Mouse (Mus musculus): ENCODE data around the gene Mmp8. TPM values are rescaled to one million over a fixed set of nuclear protein-coding genes. Genes with fewer than 3 reads are reported as not detected.

Mmp8 gene
- 0.07 and 0.13 TPM in 2 replicates for polyA plus RNA-seq (2015; fragmentation: Nextera tagmentation; extraction: Ambion mirVana)

DNA sequence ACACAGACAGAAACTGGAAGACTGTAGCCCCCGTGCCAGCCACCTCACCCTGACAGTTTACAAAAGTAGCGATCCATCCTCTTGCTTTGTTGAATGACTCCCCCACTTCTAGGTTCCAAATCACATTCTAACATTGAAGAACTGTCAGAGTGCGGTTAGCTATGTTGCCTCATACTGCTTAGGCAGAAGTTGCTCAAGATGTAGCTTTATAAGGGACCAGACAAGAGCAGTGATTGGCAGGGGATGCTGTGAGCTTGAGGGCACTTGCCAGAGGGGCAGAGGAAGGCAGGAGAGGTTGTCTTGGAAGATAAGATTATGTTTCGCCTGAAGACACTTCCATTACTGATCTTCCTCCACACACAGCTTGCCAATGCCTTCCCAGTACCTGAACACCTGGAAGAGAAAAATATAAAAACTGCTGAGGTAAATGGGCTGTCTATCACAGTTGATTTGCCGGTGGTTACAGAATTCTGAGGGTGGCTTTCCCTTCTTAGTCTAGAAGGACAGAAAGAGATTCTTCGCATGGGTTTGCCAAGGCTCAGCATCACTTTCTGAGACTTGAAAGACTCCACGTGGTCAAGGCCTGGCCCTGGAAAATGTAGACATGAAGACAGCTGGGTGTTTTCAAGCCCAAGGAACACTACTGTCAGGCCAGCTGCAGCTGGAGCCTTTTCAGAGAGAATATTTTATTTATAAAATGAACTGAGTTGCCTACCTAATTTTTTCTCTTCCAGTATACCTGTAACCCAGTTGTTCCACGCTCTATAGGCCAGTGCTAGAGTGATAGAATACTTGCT lies at the start of gene Mmp8:
Gene Mmp8 (plus strand): TSS at position 236 of the 797 bp plus-strand sequence.
- Histone ChIP-seq H3K27me3 (no peaks in the 10 kb centered on the region), H3K4me1 (replicated peaks) (no peaks in the 10 kb centered on the region), H3K4me3 (replicated peaks) (no peak within 1 kb of the TSS), H3K36me3 (no peaks in the 10 kb centered on the region), H3K4me2 (replicated peaks) (no peak within 1 kb of the TSS), H3K9ac (replicated peaks) (no peak within 1 kb of the TSS), H3K9me3 (no peaks in the 10 kb centered on the region), H3K27ac (no peak within 1 kb of the TSS)
- no peak for ATAC-seq
- WGBS = 89% methylated on average over 8 of the region's 8 CpGs

DNA sequence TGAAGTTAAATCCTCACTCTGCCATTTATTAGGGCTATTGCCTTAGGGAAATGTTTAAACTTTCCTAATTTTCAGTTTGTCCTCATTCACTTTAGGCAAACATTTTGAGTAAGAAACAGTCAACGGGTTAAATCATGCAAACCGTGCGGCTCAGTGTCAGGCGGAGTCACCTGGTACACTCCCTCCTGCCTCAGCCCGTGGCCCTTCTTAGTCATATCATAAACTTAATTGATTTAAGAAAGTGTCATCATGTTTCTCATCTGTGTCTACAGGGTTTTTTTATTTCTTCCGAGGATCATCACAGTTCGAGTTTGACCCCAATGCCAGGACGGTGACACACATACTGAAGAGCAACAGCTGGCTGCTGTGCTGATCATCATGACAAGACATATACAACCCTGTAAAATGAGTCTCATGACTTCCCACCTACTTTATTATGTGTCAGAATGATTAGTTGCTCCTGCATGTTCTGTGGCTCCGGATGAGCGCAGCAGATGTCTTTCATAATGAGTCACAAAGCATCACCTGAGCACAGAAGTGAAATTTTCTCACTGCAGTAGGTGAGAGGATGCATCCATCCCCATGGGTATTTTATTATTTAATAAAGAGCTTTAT lies 48.5 kb upstream of the Mmp8 start:
- Histone ChIP-seq H3K27me3 (no peaks in the 10 kb centered on the region), H3K4me1 (replicated peaks) (no peaks in the 10 kb centered on the region)

GRCm38 (mm10) chr9:7517944-7518571 lies 40.2 kb upstream of the Mmp8 start:
- 54% methylated on average over 4 of the region's 4 CpGs for WGBS
- no peak for ATAC-seq
- no peaks in the 10 kb centered on the region for H3K9me3 ChIP-seq
- H3K9ac ChIP-seq (replicated peaks) = no peak overlapping the region
- no peak overlapping the region for H3K4me3 ChIP-seq (replicated peaks)
- no peak overlapping the region for H3K4me2 ChIP-seq (replicated peaks)
- no peaks in the 10 kb centered on the region for H3K4me1 ChIP-seq (replicated peaks)
- no peaks in the 10 kb centered on the region for H3K27me3 ChIP-seq
- H3K27ac ChIP-seq = no peak overlapping the region
- H3K36me3 ChIP-seq = no peaks in the 10 kb centered on the region

More for the DNA sequence above, 48.5 kb upstream of the Mmp8 start:
- no peak overlapping the region for H3K27ac ChIP-seq
- H3K9me3 ChIP-seq = no peaks in the 10 kb centered on the region
- H3K4me2 ChIP-seq (replicated peaks) = no peak overlapping the region
- no peak overlapping the region for H3K9ac ChIP-seq (replicated peaks)
- 93% methylated on average over 10 of the region's 10 CpGs for WGBS
- no peak for ATAC-seq
- no peaks in the 10 kb centered on the region for H3K36me3 ChIP-seq
- H3K4me3 ChIP-seq (replicated peaks) = no peak overlapping the region

GRCm38 (mm10) chr9:7526255-7526940 lies 31.9 kb upstream of the Mmp8 start:
- H3K4me2 ChIP-seq (replicated peaks) = no peak overlapping the region
- no peak for ATAC-seq
- 72% methylated on average over 4 of the region's 4 CpGs for WGBS

GRCm38 (mm10) chr9:7542763-7543162 lies 15.5 kb upstream of the Mmp8 start:
- Histone ChIP-seq H3K4me2 (replicated peaks) (no peak overlapping the region), H3K9ac (replicated peaks) (no peak overlapping the region), H3K27me3 (no peaks in the 10 kb centered on the region), H3K9me3 (no peaks in the 10 kb centered on the region), H3K4me3 (replicated peaks) (no peak overlapping the region), H3K4me1 (replicated peaks) (no peaks in the 10 kb centered on the region), H3K27ac (no peak overlapping the region), H3K36me3 (no peaks in the 10 kb centered on the region)
- ATAC-seq = no peak

More at GRCm38 (mm10) chr9:7526255-7526940, 31.9 kb upstream of the Mmp8 start:
- H3K36me3 ChIP-seq = no peaks in the 10 kb centered on the region
- H3K9me3 ChIP-seq = no peaks in the 10 kb centered on the region
- H3K4me3 ChIP-seq (replicated peaks) = no peak overlapping the region
- H3K4me1 ChIP-seq (replicated peaks) = no peaks in the 10 kb centered on the region
- H3K27ac ChIP-seq = no peak overlapping the region
- H3K9ac ChIP-seq (replicated peaks) = no peak overlapping the region
- H3K27me3 ChIP-seq = no peaks in the 10 kb centered on the region

- WGBS = 83% methylated on average over 1 of the region's 1 CpGs
- Histone ChIP-seq H3K4me3 (replicated peaks) (no peak overlapping the region), H3K27ac (no peak overlapping the region), H3K9me3 (no peaks in the 10 kb centered on the region), H3K9ac (replicated peaks) (no peak overlapping the region), H3K4me1 (replicated peaks) (no peaks in the 10 kb centered on the region), H3K4me2 (replicated peaks) (no peak overlapping the region), H3K27me3 (no peaks in the 10 kb centered on the region), H3K36me3 (no peaks in the 10 kb centered on the region)
- ATAC-seq = no peak
These were observed 13.3 kb upstream of the Mmp8 start for GRCm38 (mm10) chr9:7544923-7545457.

- Histone ChIP-seq H3K9me3 (no peaks in the 10 kb centered on the region), H3K4me1 (replicated peaks) (no peaks in the 10 kb centered on the region), H3K4me3 (replicated peaks) (no peak overlapping the region), H3K27ac (no peak overlapping the region), H3K9ac (replicated peaks) (no peak overlapping the region), H3K4me2 (replicated peaks) (no peak overlapping the region), H3K36me3 (no peaks in the 10 kb centered on the region), H3K27me3 (no peaks in the 10 kb centered on the region)
- ATAC-seq = no peak
- WGBS = 63% methylated on average over 1 of the region's 1 CpGs
These were observed 12.8 kb upstream of the Mmp8 start for GRCm38 (mm10) chr9:7545471-7545870.

DNA sequence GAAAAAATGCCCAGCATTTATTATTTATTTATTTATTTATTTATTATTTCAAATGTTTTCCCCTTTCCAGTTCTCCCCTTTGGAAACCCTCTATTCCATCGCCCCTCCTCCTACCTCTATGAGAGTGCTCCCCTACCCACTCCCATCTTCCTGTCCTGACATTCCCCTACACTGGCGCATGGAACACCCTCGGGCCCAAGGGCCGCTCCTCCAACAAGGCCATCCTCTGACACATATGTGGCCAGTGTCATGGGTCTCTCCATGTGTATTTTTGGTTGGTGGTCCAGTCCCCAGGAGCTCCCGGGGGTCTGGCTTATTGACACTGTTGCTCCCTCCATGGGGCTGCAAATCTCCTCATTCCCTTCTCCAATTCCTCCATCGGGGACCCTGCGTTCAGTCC lies 12.3 kb upstream of the Mmp8 start:
- Histone ChIP-seq H3K4me2 (replicated peaks) (no peak overlapping the region), H3K36me3 (no peaks in the 10 kb centered on the region), H3K4me1 (replicated peaks) (no peaks in the 10 kb centered on the region), H3K27ac (no peak overlapping the region), H3K27me3 (no peaks in the 10 kb centered on the region), H3K4me3 (replicated peaks) (no peak overlapping the region), H3K9ac (replicated peaks) (no peak overlapping the region), H3K9me3 (no peaks in the 10 kb centered on the region)
- WGBS = 89% methylated on average over 7 of the region's 7 CpGs
- no peak for ATAC-seq

DNA sequence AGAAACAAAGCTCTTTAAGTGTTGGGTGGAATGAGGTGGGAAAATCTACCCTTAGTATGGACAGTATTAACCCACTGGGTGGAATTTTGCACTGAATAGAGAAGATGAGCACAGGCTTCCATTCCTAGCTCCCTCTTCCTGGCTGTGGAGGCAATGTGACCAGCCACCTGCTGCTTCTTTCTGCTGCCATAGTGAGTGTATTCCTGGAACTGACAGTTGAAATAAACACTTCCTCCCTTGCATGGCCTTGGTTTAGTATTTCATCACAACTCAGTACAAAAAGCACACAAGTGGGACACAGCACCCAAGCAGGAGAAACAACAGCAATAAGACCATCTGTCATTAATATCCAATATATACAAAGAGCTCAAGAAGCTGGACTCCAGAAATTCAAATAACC lies 6.3 kb upstream of the Mmp8 start:
- Histone ChIP-seq H3K4me1 (replicated peaks) (no peaks in the 10 kb centered on the region), H3K27me3 (no peaks in the 10 kb centered on the region), H3K4me2 (replicated peaks) (no peak overlapping the region), H3K27ac (no peak overlapping the region), H3K4me3 (replicated peaks) (no peak overlapping the region), H3K9ac (replicated peaks) (no peak overlapping the region), H3K36me3 (no peaks in the 10 kb centered on the region), H3K9me3 (no peaks in the 10 kb centered on the region)
- no peak for ATAC-seq

DNA sequence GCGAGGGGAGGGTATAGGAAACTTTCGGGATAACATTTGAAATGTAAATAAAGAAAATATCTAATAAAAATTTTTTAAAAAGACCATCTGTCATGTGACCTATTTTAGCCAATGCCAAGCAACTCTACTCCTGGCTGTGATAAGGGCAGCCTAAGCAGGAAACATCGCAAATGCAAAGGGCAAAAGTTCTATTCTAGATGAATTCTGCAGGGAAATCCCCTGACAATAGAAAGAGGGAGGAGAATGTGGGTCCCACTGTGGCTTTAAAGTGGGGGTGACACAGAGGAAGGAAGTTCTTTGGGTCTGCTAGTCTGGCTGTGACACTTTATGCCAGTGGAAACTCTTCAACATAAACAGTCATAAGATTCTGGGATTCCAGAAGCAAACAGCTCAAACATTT lies 4.7 kb upstream of the Mmp8 start:
- no peaks in the 10 kb centered on the region for H3K4me1 ChIP-seq (replicated peaks)
- no peak overlapping the region for H3K27ac ChIP-seq
- ATAC-seq = no peak
- H3K9me3 ChIP-seq = no peaks in the 10 kb centered on the region
- no peaks in the 10 kb centered on the region for H3K36me3 ChIP-seq
- 91% methylated on average over 3 of the region's 3 CpGs for WGBS
- H3K9ac ChIP-seq (replicated peaks) = no peak overlapping the region
- no peak overlapping the region for H3K4me3 ChIP-seq (replicated peaks)
- no peak overlapping the region for H3K4me2 ChIP-seq (replicated peaks)
- H3K27me3 ChIP-seq = no peaks in the 10 kb centered on the region

DNA sequence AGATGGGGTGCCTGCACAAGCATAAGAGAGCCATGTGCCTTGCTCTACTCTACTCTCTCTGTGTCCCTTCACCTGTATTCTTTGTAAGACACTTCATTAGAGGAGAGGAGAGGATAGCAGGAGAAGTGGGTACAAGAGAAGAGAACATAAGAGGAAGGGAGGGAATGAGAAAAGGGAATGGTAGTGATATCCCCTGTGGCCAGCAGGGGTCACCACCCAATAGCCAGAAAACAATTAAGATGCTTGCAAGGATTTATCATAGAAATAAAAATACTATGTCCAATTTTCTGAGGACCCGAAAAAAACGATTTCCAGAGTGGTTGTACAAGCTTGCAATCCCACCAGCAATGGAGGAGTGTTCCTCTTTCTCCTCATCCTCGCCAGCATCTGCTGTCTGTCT lies 3.9 kb upstream of the Mmp8 start:
- WGBS = 49% methylated on average over 3 of the region's 3 CpGs
- H3K9ac ChIP-seq (replicated peaks) = no peak overlapping the region
- H3K4me2 ChIP-seq (replicated peaks) = no peak overlapping the region
- H3K27me3 ChIP-seq = no peaks in the 10 kb centered on the region
- no peak overlapping the region for H3K27ac ChIP-seq
- ATAC-seq = no peak
- no peak overlapping the region for H3K4me3 ChIP-seq (replicated peaks)
- no peaks in the 10 kb centered on the region for H3K36me3 ChIP-seq
- H3K9me3 ChIP-seq = no peaks in the 10 kb centered on the region
- no peaks in the 10 kb centered on the region for H3K4me1 ChIP-seq (replicated peaks)

GRCm38 (mm10) chr9:7560026-7560425 lies 1.8 kb downstream of the Mmp8 start:
- 58% methylated on average over 4 of the region's 4 CpGs for WGBS
- H3K4me3 ChIP-seq (replicated peaks) = no peak overlapping the region
- no peak overlapping the region for H3K4me2 ChIP-seq (replicated peaks)
- H3K4me1 ChIP-seq (replicated peaks) = no peaks in the 10 kb centered on the region
- no peaks in the 10 kb centered on the region for H3K9me3 ChIP-seq
- H3K36me3 ChIP-seq = no peaks in the 10 kb centered on the region
- H3K9ac ChIP-seq (replicated peaks) = no peak overlapping the region
- ATAC-seq = no peak
- H3K27ac ChIP-seq = no peak overlapping the region
- no peaks in the 10 kb centered on the region for H3K27me3 ChIP-seq
